21 mouse cellular contexts compared by ENCODE assay signal in genomic region chr4:57815355-57815754, GRCm38 (mm10).
DNase-seq lines count a peak whose midpoint lies in the region; ATAC-seq and TF ChIP-seq lines count a peak whose summit lies in the region.
"Had no signal": no experiment of that assay in that cellular context is flagged by ENCODE, and none has a peak within 500 bp of the region (broad histone marks: within the 10 kb centered on the region; RNA-seq: fewer than 3 reads in every experiment).

No protein-coding gene starts in this region.

- no peaks in the 10 kb centered on the region for H3K36me3 ChIP-seq in kidney, embryonic 16.5 days (ENCODE audit: insufficient read depth, low read length)
- no peaks in the 10 kb centered on the region for H3K36me3 ChIP-seq in lung, postnatal 0 days (ENCODE audit: insufficient read depth, low read length)
- H3K36me3 ChIP-seq in intestine, postnatal 0 days (ENCODE audit: control insufficient read depth, insufficient read depth) = no peaks in the 10 kb centered on the region
- H3K36me3 ChIP-seq: forebrain, embryonic 15.5 days had no signal

- no peak overlapping the region for H3K4me2 ChIP-seq in kidney, embryonic 16.5 days (replicated peaks; ENCODE audit: low read depth, low read length)
- H3K4me2 ChIP-seq in lung, postnatal 0 days (replicated peaks; ENCODE audit: low read depth, low read length) = no peak overlapping the region
- H3K4me2 ChIP-seq in intestine, postnatal 0 days (replicated peaks; ENCODE audit: low read depth) = no peak overlapping the region
- H3K4me2 ChIP-seq: embryonic facial prominence, embryonic 15.5 days; forebrain, embryonic 15.5 days; heart, embryonic 13.5 days had no signal

- DNase-seq in kidney, adult 8-10 months = no peak
- DNase-seq in lung, postnatal 0 days (ENCODE audit: low spot score) = peak; percentile 59
- DNase-seq in lung, postnatal 10 days = no peak
- DNase-seq in left cerebral cortex, adult 18-20 months (ENCODE audit: low spot score in 2 of 2) = no peak
- DNase-seq: adrenal gland, adult 8-10 months; adrenal gland, postnatal 36 days; cerebellum, adult 11 months; cerebellum, adult 8-10 months; cerebellum, postnatal 14 days; embryo, embryonic 11 days; gastrocnemius, postnatal 36 days; heart, adult 11 months; heart, postnatal 36 days had no signal

- H3K27me3 ChIP-seq in kidney, embryonic 16.5 days (ENCODE audit: insufficient read depth, low read length) = no peaks in the 10 kb centered on the region
- H3K27me3 ChIP-seq in lung, postnatal 0 days (replicated peaks; ENCODE audit: insufficient read depth, low read length) = no peaks in the 10 kb centered on the region
- no peaks in the 10 kb centered on the region for H3K27me3 ChIP-seq in intestine, postnatal 0 days (replicated peaks; ENCODE audit: control insufficient read depth, insufficient read depth, low read length)
- H3K27me3 ChIP-seq: embryonic facial prominence, embryonic 15.5 days; forebrain, embryonic 15.5 days; heart, embryonic 13.5 days had no signal

- no peaks in the 10 kb centered on the region for H3K9me3 ChIP-seq in kidney, embryonic 16.5 days (ENCODE audit: low read length)
- no peaks in the 10 kb centered on the region for H3K9me3 ChIP-seq in lung, postnatal 0 days (ENCODE audit: low read length)
- no peaks in the 10 kb centered on the region for H3K9me3 ChIP-seq in intestine, postnatal 0 days (ENCODE audit: control insufficient read depth)
- H3K9me3 ChIP-seq: embryonic facial prominence, embryonic 15.5 days; forebrain, embryonic 15.5 days; heart, embryonic 13.5 days had no signal

- peaks cover 9% of the 10 kb centered on the region; the same call in 1 of the 2 replicates for H3K4me1 ChIP-seq in kidney, embryonic 16.5 days (ENCODE audit: insufficient read depth, low read length)
- H3K4me1 ChIP-seq in lung, postnatal 0 days (ENCODE audit: insufficient read depth, low read depth, low read length) = no peaks in the 10 kb centered on the region; the same call in 1 of the 2 replicates
- 0 out of 2 replicates have a peak, but pooled peaks cover 2% of the 10 kb centered on the region for H3K4me1 ChIP-seq in intestine, postnatal 0 days (replicated peaks; ENCODE audit: control insufficient read depth, insufficient read depth, low read length)
- H3K4me1 ChIP-seq: embryonic facial prominence, embryonic 15.5 days; forebrain, embryonic 15.5 days had no signal

- H3K4me3 ChIP-seq in kidney, embryonic 16.5 days (ENCODE audit: low read length) = no peak overlapping the region
- no peak overlapping the region for H3K4me3 ChIP-seq in lung, postnatal 0 days (ENCODE audit: low read depth, low read length)
- H3K4me3 ChIP-seq in intestine, postnatal 0 days (ENCODE audit: low read depth, low read length) = no peak overlapping the region
- H3K4me3 ChIP-seq: embryonic facial prominence, embryonic 15.5 days; erythroblast, embryonic 14.5 days; forebrain, embryonic 10.5 days; forebrain, embryonic 15.5 days; heart, embryonic 13.5 days had no signal

- 57% methylated on average over 2 of the region's 2 CpGs for WGBS in kidney, embryonic 16.5 days
- WGBS in lung, postnatal 0 days = 53% methylated on average over 2 of the region's 2 CpGs
- 43% methylated on average over 2 of the region's 2 CpGs for WGBS in intestine, postnatal 0 days

- no peak overlapping the region for H3K27ac ChIP-seq in kidney, embryonic 16.5 days (ENCODE audit: low read length)
- no peak overlapping the region for H3K27ac ChIP-seq in lung, postnatal 0 days (ENCODE audit: low read length)
- no peak overlapping the region for H3K27ac ChIP-seq in intestine, postnatal 0 days (ENCODE audit: low read depth, low read length)
- H3K27ac ChIP-seq: embryonic facial prominence, embryonic 15.5 days; forebrain, embryonic 10.5 days; forebrain, embryonic 15.5 days; heart, embryonic 13.5 days had no signal

- no peak for TF ChIP-seq CTCF in lung, postnatal 0 days (IDR thresholded peaks at IDR 0.05)
- TF ChIP-seq CTCF in intestine, postnatal 0 days (IDR thresholded peaks at IDR 0.05; ENCODE audit: low read depth) = no peak

- peak; percentile 48; the same call in 1 of the 2 replicates for TF ChIP-seq EP300 in lung, postnatal 0 days (IDR thresholded peaks at IDR 0.05)

- ATAC-seq in kidney, embryonic 16.5 days (ENCODE audit: low FRiP score, low TSS enrichment) = peak; percentile 42; the same call in 1 of the 2 replicates
- no peak for ATAC-seq in lung, postnatal 0 days
- peak; percentile 89 for ATAC-seq in intestine, postnatal 0 days
- no peak for ATAC-seq in cerebellum, adult (ENCODE audit: insufficient number of reproducible peaks, low FRiP score, low TSS enrichment)
- ATAC-seq: forebrain, embryonic 15.5 days had no signal

- H3K9ac ChIP-seq in kidney, embryonic 16.5 days (replicated peaks; ENCODE audit: low read length) = no peak overlapping the region
- H3K9ac ChIP-seq in lung, postnatal 0 days (replicated peaks; ENCODE audit: low read depth) = no peak overlapping the region
- H3K9ac ChIP-seq in intestine, postnatal 0 days (ENCODE audit: low read depth, low read length) = no peak overlapping the region
- H3K9ac ChIP-seq: embryonic facial prominence, embryonic 15.5 days; forebrain, embryonic 15.5 days; heart, embryonic 13.5 days had no signal

Comparison
In these comparisons a context has a peak if more than half of its experiments do, and no peak if none do; other contexts are left out.
1. ATAC-seq: peak in kidney, embryonic 16.5 days (single experiment) and intestine, postnatal 0 days (single experiment); none in lung, postnatal 0 days (single experiment) and cerebellum, adult (single experiment).